Mouse (Mus musculus): ENCODE measurements around the gene Pard3b.

GRCm38 (mm10) chr1:61933574-61933973, 294.9 kb downstream of the Pard3b start:
- no peak for TF ChIP-seq POLR2A (IDR thresholded peaks at IDR 0.05; ENCODE audit: low read depth, low read length)
- no peak for TF ChIP-seq CTCF (IDR thresholded peaks at IDR 0.05; ENCODE audit: extremely low read depth, insufficient read depth, insufficient read length, insufficient replicate concordance)

All from spleen, adult 2 months (tissue).